Mouse (Mus musculus) heart, embryonic 11.5 days (tissue): ENCODE results near the gene Tdrd12. TPM values are rescaled to one million over a fixed set of nuclear protein-coding genes. Genes with fewer than 3 reads are reported as not detected.
"Not testable (repeated sequence)": the region's sequence is repeated elsewhere in the genome, so short reads cannot be mapped to it uniquely, and the experiment has no call there.

ENCODE experiments used
- ATAC-seq: fragments of 200-750 bp; cut with Nextera tagmentation; replicated peaks from 2 replicates; pipeline ENCODE4 v1.8.0; 2017; ENCODE audit warnings: moderate library complexity; ENCODE audit not compliant: insufficient number of reproducible peaks, low FRiP score, low TSS enrichment
- H3K27ac ChIP-seq: fragments of 300-500 bp; sonication (generic); 2 replicates; pipeline ENCODE4 v1.5.1; 2014; ENCODE audit warnings: mild to moderate bottlenecking, low read depth, low read length
- H3K27me3 ChIP-seq: fragments of 300-500 bp; sonication (generic); 2 replicates; pipeline ENCODE4 v1.6.1; 2014; ENCODE audit warnings: mild to moderate bottlenecking, low read length, mixed read lengths; ENCODE audit not compliant: control insufficient read depth, insufficient read depth
- H3K36me3 ChIP-seq: fragments of 300-500 bp; sonication (generic); 2 replicates; pipeline ENCODE4 v1.6.1; 2014; ENCODE audit warnings: mild to moderate bottlenecking, low read length, moderate library complexity, mixed read lengths; ENCODE audit not compliant: control insufficient read depth, insufficient read depth
- H3K4me1 ChIP-seq: fragments of 300-500 bp; sonication (generic); 2 replicates; pipeline ENCODE4 v1.6.1; 2014; ENCODE audit warnings: low read length; ENCODE audit not compliant: control insufficient read depth, insufficient read depth
- H3K4me2 ChIP-seq: fragments of 300-500 bp; sonication (generic); 2 replicates; pipeline ENCODE4 v1.6.1; 2014; ENCODE audit warnings: mild to moderate bottlenecking, moderate library complexity
- H3K4me3 ChIP-seq: fragments of 300-500 bp; sonication (generic); 2 replicates; pipeline ENCODE4 v1.5.1; 2014; ENCODE audit warnings: low read depth, low read length
- H3K9ac ChIP-seq: fragments of 300-500 bp; sonication (generic); 2 replicates; pipeline ENCODE4 v1.6.1; 2014; ENCODE audit warnings: mild to moderate bottlenecking, low read depth, low read length, moderate library complexity
- H3K9me3 ChIP-seq: fragments of 300-500 bp; sonication (generic); replicated peaks from 2 replicates; pipeline ENCODE4 v1.6.1; 2016; ENCODE audit warnings: low read length; ENCODE audit not compliant: control insufficient read depth
- WGBS: fragments of 180-500 bp; shearing (Covaris S2); extraction: QIAGEN DNeasy Blood & Tissue Kit; methylation state at CpG from one replicate; pipeline ENCODE4 v1.1.7; 2014; ENCODE audit not compliant: insufficient replicate concordance; 5-methylcytosine and 5-hydroxymethylcytosine counted together
- polyA plus RNA-seq: library from polyadenylated mRNA; unstranded; fragments of >200 nt; fragmentation: Nextera tagmentation; extraction: Ambion mirVana; gene quantifications from 2 replicates; pipeline ENCODE4 v1.2.1, GENCODE M21; 2014

The Tdrd12 gene
- polyA plus RNA-seq, 1 experiment from 2014 or later: 0.67 TPM

GRCm38 (mm10) chr7:35535750-35536512 lies 1.6 kb downstream of the Tdrd12 start:
- Histone ChIP-seq H3K27me3 (no peaks in the 10 kb centered on the region), H3K4me3 (no peak overlapping the region), H3K9me3 (no peaks in the 10 kb centered on the region), H3K4me1 (no peaks in the 10 kb centered on the region), H3K9ac (no peak overlapping the region), H3K36me3 (no peaks in the 10 kb centered on the region), H3K4me2 (no peak overlapping the region), H3K27ac (no peak overlapping the region)
- 68% methylated on average over 12 of the region's 12 CpGs for WGBS
- no peak for ATAC-seq

- H3K4me1 ChIP-seq, H3K27ac ChIP-seq, H3K36me3 ChIP-seq, H3K9me3 ChIP-seq, ATAC-seq, H3K9ac ChIP-seq, H3K4me2 ChIP-seq, H3K4me3 ChIP-seq, H3K27me3 ChIP-seq: not testable (repeated sequence)
- 59% methylated on average over 1 of the region's 1 CpGs for WGBS
Observed at GRCm38 (mm10) chr7:35530544-35530943, 7.0 kb downstream of the Tdrd12 start.

DNA sequence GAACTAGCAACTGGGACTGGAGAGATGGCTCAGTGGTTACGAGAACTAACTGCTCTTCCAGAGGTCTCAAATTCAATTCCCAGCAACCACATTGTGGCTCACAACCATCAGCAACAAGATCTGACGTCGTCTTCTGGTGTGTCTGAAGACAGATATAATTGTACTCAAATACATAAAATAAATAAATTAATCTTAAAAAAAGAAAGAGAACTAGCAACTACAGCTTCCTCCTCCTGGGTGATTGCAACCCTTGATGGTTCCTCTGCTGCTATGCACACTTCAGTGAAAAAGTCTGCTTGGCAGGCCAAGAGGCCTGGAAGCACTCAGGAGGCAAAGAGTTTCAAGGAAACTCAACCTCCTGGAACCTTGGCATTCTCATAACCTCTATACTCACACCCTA lies 7.5 kb downstream of the Tdrd12 start:
- Histone ChIP-seq H3K4me2 (no peak overlapping the region), H3K36me3 (no peaks in the 10 kb centered on the region), H3K4me1 (no peaks in the 10 kb centered on the region), H3K27me3 (no peaks in the 10 kb centered on the region), H3K4me3 (no peak overlapping the region), H3K9ac (no peak overlapping the region), H3K9me3 (no peaks in the 10 kb centered on the region), H3K27ac (no peak overlapping the region)
- WGBS: 73% methylated on average over 3 of the region's 3 CpGs
- no peak for ATAC-seq

DNA sequence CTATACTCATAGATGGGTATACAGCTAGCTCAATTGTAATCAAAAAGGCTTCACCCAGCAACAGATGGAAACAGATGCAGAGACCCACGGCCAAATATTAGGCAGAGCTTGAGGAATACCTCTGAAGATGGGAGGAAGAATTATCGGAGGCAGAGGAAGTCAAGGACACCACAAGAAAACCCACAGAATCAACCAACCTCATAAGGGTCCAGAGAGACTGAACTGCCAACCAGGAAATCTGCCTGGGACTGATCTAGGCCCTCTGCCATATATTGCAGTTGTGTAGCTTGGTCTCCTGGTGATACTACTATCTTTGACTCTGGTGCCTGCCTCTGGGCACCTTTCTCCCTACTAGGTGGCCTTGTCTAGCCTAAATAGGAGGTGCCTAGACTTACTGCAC lies 10.8 kb downstream of the Tdrd12 start:
- ATAC-seq: no peak
- Histone ChIP-seq H3K9ac (no peak overlapping the region), H3K27me3 (no peaks in the 10 kb centered on the region), H3K4me3 (no peak overlapping the region), H3K4me1 (no peaks in the 10 kb centered on the region), H3K27ac (no peak overlapping the region), H3K4me2 (no peak overlapping the region), H3K9me3 (no peaks in the 10 kb centered on the region), H3K36me3 (no peaks in the 10 kb centered on the region)
- WGBS: 74% methylated on average over 2 of the region's 2 CpGs

- 17% methylated on average over 4 of the region's 4 CpGs for WGBS
- no peak for ATAC-seq
- no peaks in the 10 kb centered on the region for H3K27me3 ChIP-seq
- H3K4me3 ChIP-seq: no peak overlapping the region
- no peak overlapping the region for H3K27ac ChIP-seq
- no peaks in the 10 kb centered on the region for H3K36me3 ChIP-seq
- no peak overlapping the region for H3K9ac ChIP-seq
- no peaks in the 10 kb centered on the region for H3K4me1 ChIP-seq
- H3K4me2 ChIP-seq: no peak overlapping the region
- H3K9me3 ChIP-seq: no peaks in the 10 kb centered on the region
Observed at GRCm38 (mm10) chr7:35501995-35502394, 35.5 kb downstream of the Tdrd12 start.

- Histone ChIP-seq H3K9ac (no peak overlapping the region), H3K27me3 (no peaks in the 10 kb centered on the region), H3K4me1 (no peaks in the 10 kb centered on the region), H3K27ac (no peak overlapping the region), H3K9me3 (no peaks in the 10 kb centered on the region), H3K36me3 (no peaks in the 10 kb centered on the region), H3K4me2 (no peak overlapping the region), H3K4me3 (no peak overlapping the region)
- 78% methylated on average over 2 of the region's 2 CpGs for WGBS
- no peak for ATAC-seq
Observed at GRCm38 (mm10) chr7:35497516-35497915, 40.0 kb downstream of the Tdrd12 start.

GRCm38 (mm10) chr7:35491005-35491404 lies 46.5 kb downstream of the Tdrd12 start:
- H3K9ac ChIP-seq: no peak overlapping the region
- no peak overlapping the region for H3K4me2 ChIP-seq
- ATAC-seq: no peak

GRCm38 (mm10) chr7:35490186-35490585 lies 47.4 kb downstream of the Tdrd12 start:
- H3K27me3 ChIP-seq: no peaks in the 10 kb centered on the region
- no peak for ATAC-seq
- H3K9ac ChIP-seq: no peak overlapping the region
- 88% methylated on average over 2 of the region's 2 CpGs for WGBS
- H3K9me3 ChIP-seq: no peaks in the 10 kb centered on the region
- no peak overlapping the region for H3K4me2 ChIP-seq
- H3K4me1 ChIP-seq: peaks cover 5% of the 10 kb centered on the region; the same call in 1 of the 2 replicates
- H3K27ac ChIP-seq: no peak overlapping the region
- H3K36me3 ChIP-seq: no peaks in the 10 kb centered on the region
- H3K4me3 ChIP-seq: no peak overlapping the region

More at GRCm38 (mm10) chr7:35491005-35491404, 46.5 kb downstream of the Tdrd12 start:
- no peak overlapping the region for H3K27ac ChIP-seq
- 82% methylated on average over 1 of the region's 1 CpGs for WGBS
- no peak overlapping the region for H3K4me3 ChIP-seq
- H3K4me1 ChIP-seq: no peaks in the 10 kb centered on the region
- H3K36me3 ChIP-seq: no peaks in the 10 kb centered on the region
- H3K27me3 ChIP-seq: no peaks in the 10 kb centered on the region
- no peaks in the 10 kb centered on the region for H3K9me3 ChIP-seq

DNA sequence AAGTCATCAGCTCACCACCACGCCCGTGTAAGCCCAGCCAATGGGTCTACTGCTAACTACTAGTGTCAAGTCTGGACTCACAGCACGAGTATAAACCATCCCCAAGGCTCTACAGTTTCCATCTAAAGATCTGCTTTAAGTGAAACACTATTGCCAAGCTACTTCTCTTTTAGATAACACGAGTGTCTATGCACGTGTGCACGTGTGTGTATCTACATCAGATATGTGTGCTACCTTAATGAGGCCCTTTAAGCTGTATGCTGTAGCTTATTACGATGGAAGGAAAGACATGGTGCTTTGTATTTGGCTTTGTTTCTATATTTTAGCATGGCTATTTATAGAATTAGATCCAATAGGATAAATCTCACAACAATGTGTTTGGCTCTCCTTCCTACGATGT lies 51.0 kb downstream of the Tdrd12 start:
- ATAC-seq: no peak
- Histone ChIP-seq H3K4me3 (no peak overlapping the region), H3K9me3 (no peaks in the 10 kb centered on the region), H3K4me2 (no peak overlapping the region), H3K4me1 (peaks cover 5% of the 10 kb centered on the region; the same call in 1 of the 2 replicates), H3K27me3 (no peaks in the 10 kb centered on the region), H3K27ac (no peak overlapping the region), H3K36me3 (no peaks in the 10 kb centered on the region), H3K9ac (no peak overlapping the region)
- WGBS: 79% methylated on average over 8 of the region's 8 CpGs
